Mouse (Mus musculus) embryo, embryonic 10 days (tissue): Measurements from ENCODE around the gene Pla2g4a.
"Not testable (repeated sequence)": the region's sequence is repeated elsewhere in the genome, so short reads cannot be mapped to it uniquely, and the experiment has no call there.

Source experiments
- DNase-seq: peaks from one replicate; pipeline ENCODE4 v3.0.0-alpha.2; 2015; ENCODE audit warnings: low spot score

Pla2g4a gene

DNA sequence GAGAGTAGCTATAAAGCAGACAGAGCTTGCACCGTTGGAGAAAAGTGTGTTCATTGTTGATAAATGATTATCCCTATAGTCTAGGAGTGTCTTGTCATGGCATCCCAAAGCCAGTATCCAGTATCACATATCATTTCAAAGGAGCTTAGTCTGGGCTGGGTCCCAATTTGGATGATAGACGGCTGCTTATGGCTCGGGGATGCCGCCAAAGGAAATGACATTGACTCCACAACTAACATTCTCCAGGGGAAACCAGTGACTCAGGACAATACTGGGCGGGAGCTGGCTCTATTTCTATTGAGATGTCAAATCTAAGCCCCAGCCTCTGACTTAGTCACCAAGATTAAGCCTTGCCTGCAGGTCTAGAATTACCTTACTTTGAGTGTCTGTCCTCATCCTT is 31.9 kb downstream of the Pla2g4a start:
- no peak for DNase-seq

DNA sequence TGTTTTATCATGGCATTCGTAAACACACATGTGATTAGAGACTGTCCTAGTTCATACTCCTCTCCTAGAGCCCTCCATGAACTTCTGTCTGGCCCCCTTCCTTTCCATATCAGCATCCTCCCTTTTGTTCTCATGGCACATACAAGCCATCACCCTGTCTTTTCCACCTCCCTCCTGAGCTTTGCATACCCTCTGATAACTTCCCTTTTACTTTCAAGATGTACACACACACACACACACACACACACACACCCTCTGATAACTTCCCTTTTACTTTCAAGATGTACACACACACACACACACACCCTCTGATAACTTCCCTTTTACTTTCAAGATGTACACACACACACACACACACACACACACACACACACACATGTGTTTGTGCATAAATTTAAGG is 37.4 kb downstream of the Pla2g4a start:
- DNase-seq, result not testable (repeated sequence)

DNA sequence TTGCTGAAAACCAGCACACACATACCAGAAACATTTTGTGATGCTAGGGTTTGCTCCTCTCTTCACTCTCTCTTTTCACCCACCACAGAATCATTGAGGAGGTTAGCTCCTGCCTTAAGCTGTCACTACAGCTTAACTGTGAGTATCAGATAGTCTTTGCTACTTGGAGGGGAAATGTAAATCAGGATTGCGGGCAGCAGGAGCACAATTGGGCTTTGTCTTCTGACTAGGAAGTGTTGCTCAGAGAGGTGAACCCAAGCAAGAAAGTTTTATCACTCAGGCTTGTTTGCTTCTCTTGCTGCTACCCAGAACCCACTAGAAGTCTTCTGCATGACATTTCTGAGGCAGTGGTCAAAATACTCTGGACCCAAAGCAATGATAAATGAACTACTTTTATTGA is 38.9 kb downstream of the Pla2g4a start:
- DNase-seq, result no peak

- DNase-seq, result no peak
Observed at GRCm38 (mm10) chr1:149921325-149921724, 39.8 kb downstream of the Pla2g4a start.

DNA sequence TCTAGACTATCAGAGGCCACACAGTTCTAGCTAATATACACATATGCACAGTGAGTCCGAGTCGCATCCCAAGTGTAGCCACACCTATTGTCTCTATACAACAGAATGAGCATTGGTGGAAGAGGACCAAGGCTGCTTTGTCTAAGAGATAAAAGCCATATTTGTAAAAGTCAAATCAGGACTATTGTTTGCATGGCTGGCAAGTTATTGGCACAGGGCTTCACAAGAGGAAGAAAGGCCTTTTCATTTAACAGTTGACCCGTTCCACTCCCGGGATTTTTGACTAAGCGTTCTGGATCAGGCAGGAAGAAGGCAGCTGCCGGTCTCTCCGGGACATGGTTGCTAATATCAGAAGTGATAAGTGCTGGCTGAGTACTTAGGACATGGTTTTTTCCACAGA is 41.8 kb downstream of the Pla2g4a start:
- DNase-seq, result no peak

DNA sequence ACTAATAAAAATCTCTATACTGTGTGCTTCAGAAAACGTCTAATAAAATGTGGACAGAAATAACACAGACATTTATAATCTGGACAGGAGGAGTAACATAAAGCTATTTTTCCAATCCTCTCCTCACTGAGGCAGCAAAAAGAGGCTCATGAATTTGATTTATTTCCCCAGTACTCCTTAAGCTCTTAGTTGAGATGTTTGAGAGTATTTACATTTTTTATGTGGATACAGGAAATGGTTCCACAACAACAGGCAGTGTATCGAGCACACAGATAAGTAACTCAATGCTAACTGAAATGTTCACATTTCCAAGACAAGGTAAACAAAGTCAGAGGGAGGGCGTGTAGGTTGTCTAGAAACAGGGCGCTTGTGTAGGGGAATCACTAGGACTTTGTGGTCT is 48.1 kb downstream of the Pla2g4a start:
- DNase-seq, result no peak

- DNase-seq, result no peak
Observed at GRCm38 (mm10) chr1:149911050-149911449, 50.0 kb downstream of the Pla2g4a start.

- DNase-seq, result no peak
Observed at GRCm38 (mm10) chr1:149898001-149898625, 63.0 kb downstream of the Pla2g4a start.

DNA sequence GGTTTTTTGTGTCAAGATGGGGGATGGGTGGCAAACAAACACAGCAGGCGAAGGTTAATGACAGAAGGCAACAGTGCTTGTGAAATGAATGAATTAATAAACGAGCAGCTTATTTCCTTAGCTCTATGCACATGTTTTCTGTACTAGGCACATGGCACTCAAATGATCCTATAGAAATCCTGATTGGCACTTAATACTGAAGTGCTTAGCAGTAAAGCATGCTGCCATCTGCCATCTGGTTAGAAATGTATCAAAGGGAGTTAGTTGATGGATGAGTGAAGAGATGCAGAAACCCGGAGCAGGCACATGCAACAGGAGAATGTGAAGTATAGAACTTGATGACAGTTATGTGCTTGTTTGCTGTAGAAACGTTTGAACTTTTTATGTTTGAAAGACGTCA is 64.5 kb downstream of the Pla2g4a start:
- no peak for DNase-seq

GRCm38 (mm10) chr1:149894940-149895339 is 66.2 kb downstream of the Pla2g4a start:
- no peak for DNase-seq

GRCm38 (mm10) chr1:149893903-149894302 is 67.2 kb downstream of the Pla2g4a start:
- no peak for DNase-seq

GRCm38 (mm10) chr1:149891057-149891456 is 70.0 kb downstream of the Pla2g4a start:
- no peak for DNase-seq

DNA sequence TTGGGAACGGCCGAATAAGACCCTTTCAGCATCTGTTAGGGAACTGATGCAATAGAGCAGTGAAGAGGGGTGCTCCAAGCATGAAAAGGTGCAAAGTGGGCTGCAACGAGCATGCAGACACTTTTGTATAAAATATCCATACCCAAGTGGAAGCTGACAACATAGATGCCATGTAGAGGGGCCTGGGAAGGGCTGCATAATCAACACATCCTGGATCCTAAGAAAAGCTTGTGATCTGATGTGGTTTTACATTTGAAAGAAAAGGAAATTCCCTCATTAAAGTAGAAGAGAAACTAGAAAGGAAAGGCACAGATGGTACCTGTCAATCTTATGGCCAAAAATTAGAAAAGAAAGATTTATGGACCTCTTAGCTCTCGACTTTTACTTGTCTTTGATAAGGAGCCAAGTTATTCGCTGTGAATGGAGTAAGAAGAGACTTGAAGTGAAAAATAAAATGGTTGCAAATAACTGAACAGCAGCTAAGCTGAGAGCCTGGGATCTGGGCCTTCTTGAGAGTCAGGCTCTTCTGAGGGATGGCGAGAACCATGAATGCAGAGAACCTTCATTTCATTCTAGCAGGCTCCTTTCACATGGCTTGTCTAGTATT is 78.6 kb downstream of the Pla2g4a start:
- DNase-seq, result no peak

GRCm38 (mm10) chr1:149878175-149878574 is 82.9 kb downstream of the Pla2g4a start:
- no peak for DNase-seq

GRCm38 (mm10) chr1:149876502-149876901 is 84.6 kb downstream of the Pla2g4a start:
- no peak for DNase-seq

DNA sequence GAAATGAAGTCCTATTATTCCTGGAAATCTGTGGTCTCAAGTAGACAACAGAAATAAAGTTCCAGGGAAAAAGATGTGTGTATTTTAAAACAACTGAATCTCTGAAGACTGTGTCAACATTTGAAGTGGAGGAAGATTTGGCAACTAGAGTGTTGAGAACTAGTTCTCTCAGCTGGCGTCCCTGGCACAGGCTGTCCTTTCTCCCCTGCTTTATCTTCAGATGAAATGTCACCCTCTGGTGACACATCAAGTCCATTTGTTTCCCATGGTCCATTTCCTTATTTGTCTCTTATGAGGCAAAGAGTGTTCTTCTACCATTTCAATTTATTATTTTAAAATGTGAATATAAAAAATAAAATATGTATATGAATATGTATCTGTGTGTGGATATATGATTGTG is 89.5 kb downstream of the Pla2g4a start:
- DNase-seq, result no peak

DNA sequence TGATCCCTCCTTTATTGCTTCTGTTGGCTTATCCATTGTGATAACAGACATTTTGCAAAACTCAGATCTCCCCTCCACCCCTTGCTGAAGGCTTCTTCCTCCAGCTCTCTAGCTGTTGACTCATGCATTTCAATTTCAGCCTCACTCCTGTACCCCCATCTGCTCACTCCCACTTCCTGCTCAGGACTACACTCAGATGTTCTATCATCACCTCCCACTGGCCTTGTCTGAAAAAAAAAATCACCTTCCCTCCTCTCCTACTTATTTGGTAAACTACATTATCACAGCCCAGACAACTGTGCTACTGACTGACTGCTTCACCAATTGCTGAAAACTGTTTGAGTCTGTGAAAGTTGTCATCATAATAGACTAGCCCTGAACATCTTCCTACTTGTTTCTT is 93.8 kb downstream of the Pla2g4a start:
- no peak for DNase-seq

DNA sequence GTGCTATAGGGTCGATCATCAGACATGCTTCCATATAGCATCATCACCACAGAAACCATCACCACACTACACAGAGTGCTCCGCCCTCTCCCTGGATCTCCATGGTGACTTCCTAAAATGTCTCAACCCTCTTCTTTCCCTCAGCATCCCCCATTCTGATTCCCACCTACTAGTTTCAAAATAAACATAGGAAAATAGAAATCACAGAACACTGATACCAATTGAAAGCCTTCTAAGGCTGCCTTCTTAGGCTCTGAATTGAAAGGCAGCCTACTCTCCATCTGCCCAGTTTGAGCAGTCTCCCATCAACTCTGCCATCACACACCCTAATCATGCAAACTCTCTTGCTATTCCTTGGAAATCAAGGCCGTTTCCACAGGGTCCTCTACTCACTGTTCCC is 94.9 kb downstream of the Pla2g4a start:
- DNase-seq, result no peak

- no peak for DNase-seq
Observed at GRCm38 (mm10) chr1:149862801-149863200, 98.3 kb downstream of the Pla2g4a start.

DNA sequence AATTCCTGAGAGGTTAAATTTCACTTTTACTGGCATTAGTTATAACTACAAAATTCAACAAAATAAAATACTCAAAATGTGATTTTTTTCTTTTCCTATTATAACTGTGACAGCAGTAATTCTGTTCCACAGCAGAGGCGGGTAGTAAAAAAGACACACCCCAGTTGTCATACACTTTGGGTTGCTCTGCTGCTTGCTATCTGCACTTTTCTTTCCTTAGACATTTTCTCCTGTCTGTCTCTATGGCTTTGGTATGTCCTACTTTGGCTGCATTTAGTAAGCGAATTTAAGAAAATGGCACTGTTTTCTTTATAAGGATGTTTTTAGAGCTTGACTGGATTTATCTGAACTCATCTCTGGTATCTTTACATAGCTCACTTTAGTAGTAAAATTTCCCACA is 98.9 kb downstream of the Pla2g4a start:
- no peak for DNase-seq

DNA sequence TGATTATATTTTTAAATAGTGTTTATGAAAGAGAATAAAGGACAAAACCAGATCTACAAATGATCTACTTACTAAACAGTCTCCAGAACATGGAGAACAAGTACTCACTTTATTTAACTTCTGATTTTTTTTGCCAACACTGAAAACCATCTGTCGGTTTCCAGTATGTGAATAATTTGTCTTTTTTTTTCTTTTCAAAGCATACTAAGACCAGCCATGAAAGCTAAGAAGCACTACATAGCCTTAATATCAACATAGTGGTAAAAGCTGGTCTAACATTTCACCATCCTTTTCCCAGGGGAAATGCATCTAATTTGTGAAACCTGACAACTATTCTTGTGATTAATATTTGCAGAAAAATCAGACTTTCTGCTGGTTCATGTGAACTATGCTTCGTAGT is 99.5 kb downstream of the Pla2g4a start:
- no peak for DNase-seq

DNA sequence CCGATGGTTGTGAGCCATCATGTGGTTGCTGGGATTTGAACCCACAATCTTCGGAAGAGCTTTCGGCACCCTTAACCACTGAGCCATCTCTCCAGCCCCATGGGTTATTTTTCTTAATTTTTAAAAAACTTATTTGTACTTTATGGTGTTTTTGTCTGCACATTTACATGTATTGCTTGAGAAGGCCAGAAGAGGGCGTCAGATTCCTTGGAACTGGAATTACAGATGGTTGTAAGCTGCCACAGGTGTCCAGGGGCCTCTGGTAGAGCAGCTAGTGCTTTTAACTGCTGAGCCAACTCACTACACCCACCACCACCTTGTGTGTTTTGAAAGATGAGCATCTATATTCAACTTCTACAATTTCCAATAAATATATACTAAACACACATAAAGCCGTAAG is 102.4 kb downstream of the Pla2g4a start:
- peak; percentile 11 for DNase-seq

- DNase-seq, result peak; percentile 78
Observed at GRCm38 (mm10) chr1:149856720-149857119, 104.4 kb downstream of the Pla2g4a start.

GRCm38 (mm10) chr1:149855581-149855980 is 105.5 kb downstream of the Pla2g4a start:
- DNase-seq, result no peak
